ENCODE assay signal across 13 mouse cellular contexts in genomic region chr8:77803147-77803903, GRCm38 (mm10).
DNase-seq lines count a peak whose midpoint lies in the region; ATAC-seq and TF ChIP-seq lines count a peak whose summit lies in the region.
"Had no signal": no experiment of that assay in that cellular context is flagged by ENCODE, and none has a peak within 500 bp of the region (broad histone marks: within the 10 kb centered on the region; RNA-seq: fewer than 3 reads in every experiment).

No protein-coding gene starts in this region.

- intact Hi-C loops in gastrocnemius, adult 2 months (cut with DNase I): no loop called here

- WGBS in embryonic facial prominence, embryonic 10.5 days: 75% methylated on average over 9 of the region's 9 CpGs
- 48% methylated on average over 9 of the region's 9 CpGs for WGBS in kidney, embryonic 16.5 days

- H3K4me2 ChIP-seq in kidney, embryonic 16.5 days (replicated peaks; ENCODE audit: low read depth, low read length): no peak overlapping the region
- H3K4me2 ChIP-seq: limb, embryonic 15.5 days; neural tube, embryonic 12.5 days had no signal

- TF ChIP-seq CTCF in gastrocnemius, adult 2 months (IDR thresholded peaks at IDR 0.05): no peak

- H3K9ac ChIP-seq in kidney, embryonic 16.5 days (replicated peaks; ENCODE audit: low read length): no peak overlapping the region
- H3K9ac ChIP-seq: limb, embryonic 15.5 days; neural tube, embryonic 12.5 days had no signal

- H3K4me1 ChIP-seq in embryonic facial prominence, embryonic 10.5 days: peaks cover 8% of the 10 kb centered on the region; the same call in 1 of the 2 replicates
- peaks cover 7% of the 10 kb centered on the region; the same call in 1 of the 2 replicates for H3K4me1 ChIP-seq in kidney, embryonic 16.5 days (ENCODE audit: insufficient read depth, low read length)
- H3K4me1 ChIP-seq: neural tube, embryonic 12.5 days had no signal

- no peaks in the 10 kb centered on the region for H3K36me3 ChIP-seq in embryonic facial prominence, embryonic 10.5 days (replicated peaks)
- no peaks in the 10 kb centered on the region for H3K36me3 ChIP-seq in kidney, embryonic 16.5 days (ENCODE audit: insufficient read depth, low read length)
- H3K36me3 ChIP-seq: limb, embryonic 15.5 days; neural tube, embryonic 12.5 days had no signal

- peak overlapping the region; percentile 20; the same call in 1 of the 2 replicates for H3K27ac ChIP-seq in gastrocnemius, adult 2 months
- H3K27ac ChIP-seq in embryonic facial prominence, embryonic 10.5 days (replicated peaks): 0 out of 2 replicates have a peak overlapping the region, but pooled peaks have one; percentile 3
- peak overlapping the region; percentile 31; the same call in 1 of the 2 replicates for H3K27ac ChIP-seq in kidney, embryonic 16.5 days (ENCODE audit: low read length)
- H3K27ac ChIP-seq: limb, embryonic 15.5 days; neural tube, embryonic 12.5 days had no signal

- no peak overlapping the region for H3K4me3 ChIP-seq in gastrocnemius, adult 2 months
- no peak overlapping the region for H3K4me3 ChIP-seq in embryonic facial prominence, embryonic 10.5 days
- H3K4me3 ChIP-seq in kidney, embryonic 16.5 days (ENCODE audit: low read length): no peak overlapping the region
- H3K4me3 ChIP-seq: limb, embryonic 15.5 days; neural tube, embryonic 12.5 days had no signal

- ATAC-seq in kidney, embryonic 16.5 days (ENCODE audit: low FRiP score, low TSS enrichment): peak; percentile 83; the same call in 1 of the 2 replicates
- ATAC-seq: Patski had no signal

- peak; percentile 34 for DNase-seq in gastrocnemius, adult 2 months
- no peak for DNase-seq in gastrocnemius, adult 18-20 months (ENCODE audit: low spot score)
- DNase-seq in embryonic facial prominence, embryonic 10.5 days (ENCODE audit: low spot score): peak; percentile 8
- DNase-seq in lung, postnatal 4 days: peak; percentile 59 to 88
- no peak for DNase-seq in T-cell, adult 2 months (ENCODE audit: low spot score)
- no peak for DNase-seq in cerebellum, postnatal 10 days
- DNase-seq in spleen, adult 12 weeks (ENCODE audit: low spot score): no peak
- DNase-seq: B cell, adult 2 months; spleen, adult 18-20 months had no signal

- H3K9me3 ChIP-seq in embryonic facial prominence, embryonic 10.5 days: 0 out of 2 replicates have a peak, but pooled peaks cover 3% of the 10 kb centered on the region
- no peaks in the 10 kb centered on the region for H3K9me3 ChIP-seq in kidney, embryonic 16.5 days (ENCODE audit: low read length)
- H3K9me3 ChIP-seq: limb, embryonic 15.5 days; neural tube, embryonic 12.5 days had no signal

- H3K27me3 ChIP-seq in embryonic facial prominence, embryonic 10.5 days (replicated peaks; ENCODE audit: low read depth, poor library complexity, severe bottlenecking): no peaks in the 10 kb centered on the region
- H3K27me3 ChIP-seq in kidney, embryonic 16.5 days (ENCODE audit: insufficient read depth, low read length): no peaks in the 10 kb centered on the region
- H3K27me3 ChIP-seq: limb, embryonic 15.5 days; neural tube, embryonic 12.5 days had no signal

Comparison
In these comparisons a context has a peak if more than half of its experiments do, and no peak if none do; other contexts are left out.
1. DNase-seq: peak in gastrocnemius, adult 2 months (single experiment), embryonic facial prominence, embryonic 10.5 days (single experiment) and lung, postnatal 4 days (2 of 2); none in gastrocnemius, adult 18-20 months (single experiment), T-cell, adult 2 months (single experiment), cerebellum, postnatal 10 days (0 of 2) and spleen, adult 12 weeks (single experiment).
2. Peak in every context shown above with its lines, with median percentiles within 50 percentile points of each other: H3K27ac ChIP-seq.